Mouse (Mus musculus): ENCODE data around the gene Zranb1. TPM values are rescaled to one million over a fixed set of nuclear protein-coding genes. Genes with fewer than 3 reads are reported as not detected.

Zranb1 gene
- polyA plus RNA-seq, 1 experiment from 2014 or later = 17.3 TPM

DNA sequence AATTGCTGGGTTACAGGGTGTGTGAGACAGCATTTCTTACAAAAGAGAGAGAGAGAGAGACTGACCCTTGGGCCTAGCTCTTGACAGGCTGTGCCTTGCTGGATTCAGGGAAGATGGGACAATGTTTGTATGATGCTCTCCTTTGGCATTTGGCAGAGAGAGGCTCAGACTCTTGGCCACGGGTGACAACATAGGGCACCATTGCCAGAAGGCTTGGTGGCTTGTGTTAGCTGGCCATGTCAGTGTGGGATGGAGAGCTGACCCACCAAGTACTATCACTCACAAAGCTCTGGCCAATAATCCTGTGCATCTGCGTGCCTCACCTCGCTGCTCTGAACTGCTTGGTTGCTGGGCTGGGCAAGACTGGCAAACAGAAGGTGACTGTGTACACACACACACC lies 79.5 kb downstream of the Zranb1 start:
- ATAC-seq (ENCODE audit: insufficient number of reproducible peaks, insufficient read depth, low FRiP score, low read depth) = no peak
- H3K36me3 ChIP-seq (ENCODE audit: control insufficient read depth, insufficient read depth, low read length) = peaks cover 14% of the 10 kb centered on the region; the same call in 1 of the 2 replicates
- H3K9ac ChIP-seq (replicated peaks; ENCODE audit: low read depth, low read length) = no peak overlapping the region
- H3K4me3 ChIP-seq (ENCODE audit: low read depth, low read length) = no peak overlapping the region
- H3K9me3 ChIP-seq (ENCODE audit: control insufficient read depth, low read depth, low read length) = no peaks in the 10 kb centered on the region
- no peak overlapping the region for H3K4me2 ChIP-seq (replicated peaks; ENCODE audit: low read depth, low read length)
- no peaks in the 10 kb centered on the region for H3K27me3 ChIP-seq (ENCODE audit: control insufficient read depth, insufficient read depth, low read length)
- 86% methylated on average over 3 of the region's 3 CpGs for WGBS
- 0 out of 2 replicates have a peak overlapping the region, but pooled peaks have one; percentile 7 for H3K27ac ChIP-seq (ENCODE audit: low read length)
- peaks cover 59% of the 10 kb centered on the region for H3K4me1 ChIP-seq (ENCODE audit: control insufficient read depth, insufficient read depth, low read length)

DNA sequence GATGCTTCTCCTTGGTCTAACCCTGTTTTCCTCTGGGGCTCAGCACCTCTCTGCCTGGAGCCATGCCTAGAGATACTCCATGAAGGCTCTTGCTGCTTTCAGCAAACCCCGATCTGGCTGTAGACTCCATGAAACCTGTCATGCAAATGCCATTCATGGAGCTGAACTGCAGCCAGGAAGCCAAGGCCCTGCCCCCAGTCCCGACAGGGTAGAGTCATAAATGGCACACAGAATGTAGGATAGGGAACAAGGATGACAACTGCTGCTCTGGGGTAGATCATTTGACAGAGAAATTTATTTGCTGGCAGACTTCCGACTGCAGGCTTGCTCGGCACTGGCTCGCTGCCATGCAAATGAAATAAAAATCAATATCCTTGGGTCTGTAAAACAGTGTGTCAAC lies 80.2 kb downstream of the Zranb1 start:
- H3K9ac ChIP-seq (replicated peaks; ENCODE audit: low read depth, low read length) = no peak overlapping the region
- WGBS = 12% methylated on average over 5 of the region's 5 CpGs
- H3K4me2 ChIP-seq (replicated peaks; ENCODE audit: low read depth, low read length) = no peak overlapping the region
- no peaks in the 10 kb centered on the region for H3K27me3 ChIP-seq (ENCODE audit: control insufficient read depth, insufficient read depth, low read length)
- no peak overlapping the region for H3K4me3 ChIP-seq (ENCODE audit: low read depth, low read length)
- H3K9me3 ChIP-seq (ENCODE audit: control insufficient read depth, low read depth, low read length) = no peaks in the 10 kb centered on the region
- H3K27ac ChIP-seq (ENCODE audit: low read length) = 0 out of 2 replicates have a peak overlapping the region, but pooled peaks have one; percentile 7
- H3K36me3 ChIP-seq (ENCODE audit: control insufficient read depth, insufficient read depth, low read length) = peaks cover 14% of the 10 kb centered on the region; the same call in 1 of the 2 replicates
- H3K4me1 ChIP-seq (ENCODE audit: control insufficient read depth, insufficient read depth, low read length) = peaks cover 61% of the 10 kb centered on the region
- ATAC-seq (ENCODE audit: insufficient number of reproducible peaks, insufficient read depth, low FRiP score, low read depth) = no peak

DNA sequence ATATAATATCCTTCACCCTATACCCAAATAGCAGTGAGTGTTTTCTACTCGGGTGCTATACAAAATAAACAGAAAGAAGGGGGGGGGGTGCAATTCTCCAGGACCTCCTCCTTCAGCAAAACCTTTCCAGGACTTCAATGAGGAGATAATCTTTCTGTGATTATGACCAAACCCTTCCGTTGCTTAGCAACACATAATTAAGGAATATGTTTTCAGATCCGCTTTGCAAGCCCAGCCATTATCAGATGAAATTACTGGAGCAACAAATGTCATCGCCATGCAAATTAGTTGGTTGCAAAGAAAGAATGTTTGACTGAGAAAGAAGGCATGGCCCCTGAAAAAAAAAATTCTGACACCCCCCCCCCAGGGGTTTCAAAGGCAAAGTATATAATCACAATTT lies 80.7 kb downstream of the Zranb1 start:
- Histone ChIP-seq H3K4me1 (ENCODE audit: control insufficient read depth, insufficient read depth, low read length) (peaks cover 58% of the 10 kb centered on the region), H3K36me3 (ENCODE audit: control insufficient read depth, insufficient read depth, low read length) (peaks cover 14% of the 10 kb centered on the region; the same call in 1 of the 2 replicates), H3K4me3 (ENCODE audit: low read depth, low read length) (no peak overlapping the region), H3K9ac (replicated peaks; ENCODE audit: low read depth, low read length) (no peak overlapping the region), H3K27ac (ENCODE audit: low read length) (no peak overlapping the region), H3K27me3 (ENCODE audit: control insufficient read depth, insufficient read depth, low read length) (no peaks in the 10 kb centered on the region), H3K9me3 (ENCODE audit: control insufficient read depth, low read depth, low read length) (no peaks in the 10 kb centered on the region), H3K4me2 (replicated peaks; ENCODE audit: low read depth, low read length) (no peak overlapping the region)
- WGBS = 41% methylated on average over 4 of the region's 4 CpGs
- no peak for ATAC-seq (ENCODE audit: insufficient number of reproducible peaks, insufficient read depth, low FRiP score, low read depth)

DNA sequence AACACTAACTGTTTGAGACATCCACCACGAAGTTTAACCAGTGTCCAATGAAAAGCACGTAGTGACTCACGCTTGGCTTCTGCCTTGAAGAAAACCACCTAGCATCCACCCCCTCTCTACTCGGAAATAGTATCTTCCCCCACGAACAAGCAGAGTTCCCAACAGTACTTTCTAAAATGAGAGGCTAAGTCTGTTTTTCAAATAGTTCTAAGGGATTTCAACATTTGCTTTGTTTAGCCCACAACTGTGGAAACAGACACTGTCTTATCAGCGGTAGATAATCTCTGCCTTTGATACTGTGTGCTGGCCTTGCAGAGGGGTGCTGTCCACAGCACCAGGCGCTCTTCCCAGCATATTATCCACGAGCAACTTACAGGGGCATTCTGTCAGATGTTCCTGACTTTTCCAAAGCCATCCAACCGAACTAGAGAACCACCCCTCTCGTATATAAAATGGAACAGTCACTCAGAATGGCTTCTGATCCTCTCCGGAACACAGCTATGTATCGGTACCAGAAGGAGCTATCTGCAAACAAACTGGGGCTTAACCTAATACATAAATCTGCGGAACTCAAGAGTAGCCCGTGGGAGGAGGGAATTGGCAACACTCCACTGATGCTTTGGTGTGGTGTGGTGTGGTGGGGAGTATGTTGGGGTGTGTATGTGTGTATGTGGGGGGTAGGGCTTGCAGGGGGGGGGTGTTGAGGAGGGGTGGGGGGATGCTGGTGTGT lies 81.9 kb downstream of the Zranb1 start:
- no peaks in the 10 kb centered on the region for H3K9me3 ChIP-seq (ENCODE audit: control insufficient read depth, low read depth, low read length)
- no peak overlapping the region for H3K9ac ChIP-seq (replicated peaks; ENCODE audit: low read depth, low read length)
- peaks cover 14% of the 10 kb centered on the region; the same call in 1 of the 2 replicates for H3K36me3 ChIP-seq (ENCODE audit: control insufficient read depth, insufficient read depth, low read length)
- ATAC-seq (ENCODE audit: insufficient number of reproducible peaks, insufficient read depth, low FRiP score, low read depth) = no peak
- H3K4me1 ChIP-seq (ENCODE audit: control insufficient read depth, insufficient read depth, low read length) = peaks cover 48% of the 10 kb centered on the region
- 39% methylated on average over 14 of the region's 14 CpGs for WGBS
- H3K27me3 ChIP-seq (ENCODE audit: control insufficient read depth, insufficient read depth, low read length) = no peaks in the 10 kb centered on the region
- no peak overlapping the region for H3K4me2 ChIP-seq (replicated peaks; ENCODE audit: low read depth, low read length)
- H3K4me3 ChIP-seq (ENCODE audit: low read depth, low read length) = no peak overlapping the region
- H3K27ac ChIP-seq (ENCODE audit: low read length) = peak overlapping the region; percentile 66

DNA sequence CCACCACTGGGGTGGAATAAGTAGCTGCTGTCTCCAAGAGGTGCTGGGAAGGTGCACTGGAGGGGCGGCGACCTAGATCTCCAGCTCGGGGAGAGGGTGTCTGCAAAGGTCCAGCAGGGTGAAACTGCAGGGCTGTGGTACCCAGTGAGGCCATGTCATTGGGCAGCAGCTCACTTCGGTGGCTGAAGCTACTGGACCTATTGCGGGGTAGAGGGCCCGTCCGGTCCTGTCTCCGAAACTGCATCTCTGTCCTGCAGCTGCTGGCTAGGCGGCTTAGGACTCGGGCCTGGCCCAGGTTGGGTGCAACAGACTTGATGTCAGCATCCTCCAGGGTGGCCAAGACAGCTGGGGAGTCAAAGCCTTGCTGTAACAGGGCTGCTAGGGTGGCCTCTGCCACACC lies 83.0 kb downstream of the Zranb1 start:
- H3K9me3 ChIP-seq (ENCODE audit: control insufficient read depth, low read depth, low read length) = no peaks in the 10 kb centered on the region
- H3K27ac ChIP-seq (ENCODE audit: low read length) = no peak overlapping the region
- peaks cover 14% of the 10 kb centered on the region; the same call in 1 of the 2 replicates for H3K36me3 ChIP-seq (ENCODE audit: control insufficient read depth, insufficient read depth, low read length)
- peaks cover 46% of the 10 kb centered on the region for H3K4me1 ChIP-seq (ENCODE audit: control insufficient read depth, insufficient read depth, low read length)
- 95% methylated on average over 10 of the region's 10 CpGs for WGBS
- H3K9ac ChIP-seq (replicated peaks; ENCODE audit: low read depth, low read length) = no peak overlapping the region
- no peaks in the 10 kb centered on the region for H3K27me3 ChIP-seq (ENCODE audit: control insufficient read depth, insufficient read depth, low read length)
- H3K4me2 ChIP-seq (replicated peaks; ENCODE audit: low read depth, low read length) = no peak overlapping the region
- no peak overlapping the region for H3K4me3 ChIP-seq (ENCODE audit: low read depth, low read length)
- ATAC-seq (ENCODE audit: insufficient number of reproducible peaks, insufficient read depth, low FRiP score, low read depth) = no peak

DNA sequence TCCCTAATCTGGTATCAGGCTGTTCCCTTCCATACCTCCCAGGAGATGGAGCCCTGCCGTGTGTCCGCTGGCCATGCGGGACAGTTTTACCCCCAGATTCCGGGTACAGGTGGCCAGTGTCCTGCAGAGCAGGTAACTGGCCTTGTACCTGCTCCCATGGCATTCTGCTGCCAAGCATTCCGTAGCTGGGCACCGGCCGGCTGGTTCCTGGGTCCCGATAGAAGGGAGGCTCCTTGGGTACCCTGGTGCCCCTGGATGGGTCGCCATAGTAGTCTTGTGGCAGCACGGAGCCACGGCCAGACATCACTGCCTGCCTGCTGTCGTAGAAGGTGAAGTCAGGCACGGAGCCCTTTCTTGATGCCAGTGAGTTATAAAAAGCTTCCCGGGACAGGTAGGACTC lies 83.7 kb downstream of the Zranb1 start:
- H3K36me3 ChIP-seq (ENCODE audit: control insufficient read depth, insufficient read depth, low read length) = peaks cover 8% of the 10 kb centered on the region; the same call in 1 of the 2 replicates
- WGBS = 94% methylated on average over 14 of the region's 14 CpGs
- no peaks in the 10 kb centered on the region for H3K27me3 ChIP-seq (ENCODE audit: control insufficient read depth, insufficient read depth, low read length)
- H3K9ac ChIP-seq (replicated peaks; ENCODE audit: low read depth, low read length) = no peak overlapping the region
- ATAC-seq (ENCODE audit: insufficient number of reproducible peaks, insufficient read depth, low FRiP score, low read depth) = no peak
- no peaks in the 10 kb centered on the region for H3K9me3 ChIP-seq (ENCODE audit: control insufficient read depth, low read depth, low read length)
- H3K4me3 ChIP-seq (ENCODE audit: low read depth, low read length) = no peak overlapping the region
- H3K27ac ChIP-seq (ENCODE audit: low read length) = peak overlapping the region; percentile 82
- H3K4me1 ChIP-seq (ENCODE audit: control insufficient read depth, insufficient read depth, low read length) = peaks cover 47% of the 10 kb centered on the region
- no peak overlapping the region for H3K4me2 ChIP-seq (replicated peaks; ENCODE audit: low read depth, low read length)

DNA sequence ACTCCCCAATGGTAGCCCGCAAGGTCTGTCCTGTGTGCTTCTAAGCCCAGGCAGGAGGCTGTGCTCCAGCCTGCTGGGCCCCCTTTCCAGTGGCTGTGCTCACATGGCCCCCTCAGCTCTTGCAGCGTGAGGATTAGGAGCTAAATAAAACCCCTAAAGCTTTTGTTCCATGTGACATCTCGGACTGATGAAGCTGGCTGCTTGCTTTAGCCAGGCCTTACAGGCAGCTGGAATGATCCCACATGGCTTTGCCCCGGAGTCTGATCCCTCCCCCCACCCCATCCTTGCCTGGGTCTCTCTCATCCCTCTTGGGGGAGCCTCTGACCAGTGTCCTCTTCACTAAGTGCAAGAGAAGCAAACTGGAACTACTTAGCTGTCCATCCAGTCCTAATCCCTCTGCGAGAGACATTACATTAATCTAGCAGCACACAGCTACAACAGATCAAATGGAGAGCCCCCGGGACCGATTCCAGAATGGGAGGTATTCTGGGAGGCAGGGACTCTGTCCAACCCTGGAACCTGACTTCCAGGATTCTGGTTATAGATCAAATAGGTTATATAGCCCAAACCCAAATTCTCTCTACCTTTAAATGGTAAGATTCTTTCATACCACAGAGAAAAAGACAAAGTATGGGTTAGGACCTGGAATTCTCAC lies 84.6 kb downstream of the Zranb1 start:
- Histone ChIP-seq H3K4me1 (ENCODE audit: control insufficient read depth, insufficient read depth, low read length) (peaks cover 56% of the 10 kb centered on the region), H3K27ac (ENCODE audit: low read length) (peak overlapping the region; percentile 82), H3K36me3 (ENCODE audit: control insufficient read depth, insufficient read depth, low read length) (peaks cover 3% of the 10 kb centered on the region; the same call in 1 of the 2 replicates), H3K9me3 (ENCODE audit: control insufficient read depth, low read depth, low read length) (no peaks in the 10 kb centered on the region), H3K4me2 (replicated peaks; ENCODE audit: low read depth, low read length) (0 out of 2 replicates have a peak overlapping the region, but pooled peaks have one; percentile 7), H3K4me3 (ENCODE audit: low read depth, low read length) (no peak overlapping the region), H3K27me3 (ENCODE audit: control insufficient read depth, insufficient read depth, low read length) (no peaks in the 10 kb centered on the region), H3K9ac (replicated peaks; ENCODE audit: low read depth, low read length) (no peak overlapping the region)
- WGBS = 17% methylated on average over 7 of the region's 7 CpGs
- peak; percentile 54; the same call in 1 of the 2 replicates for ATAC-seq (ENCODE audit: insufficient number of reproducible peaks, insufficient read depth, low FRiP score, low read depth)

DNA sequence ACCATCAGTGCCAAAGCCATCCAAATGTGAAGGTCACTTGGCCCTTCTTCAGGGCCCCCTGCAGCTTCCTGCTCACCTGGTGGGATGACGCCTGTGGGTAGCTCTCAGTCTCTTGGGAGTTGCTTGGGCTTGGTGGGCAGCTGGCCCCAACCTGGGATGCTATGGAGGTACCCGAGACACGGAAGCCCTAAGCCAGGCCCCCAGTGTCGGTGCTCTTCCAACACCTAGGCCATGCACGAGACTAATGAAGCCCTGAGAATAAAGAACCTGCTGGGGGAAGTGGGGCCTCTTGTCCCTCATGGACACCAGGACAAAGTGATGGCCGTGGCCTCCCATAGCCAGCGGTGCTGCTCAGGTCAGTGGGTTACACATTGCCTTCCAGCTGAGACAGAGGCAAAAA lies 88.0 kb downstream of the Zranb1 start:
- Histone ChIP-seq H3K4me3 (ENCODE audit: low read depth, low read length) (no peak overlapping the region), H3K9me3 (ENCODE audit: control insufficient read depth, low read depth, low read length) (no peaks in the 10 kb centered on the region), H3K4me1 (ENCODE audit: control insufficient read depth, insufficient read depth, low read length) (peaks cover 29% of the 10 kb centered on the region), H3K27me3 (ENCODE audit: control insufficient read depth, insufficient read depth, low read length) (no peaks in the 10 kb centered on the region), H3K27ac (ENCODE audit: low read length) (no peak overlapping the region), H3K4me2 (replicated peaks; ENCODE audit: low read depth, low read length) (no peak overlapping the region), H3K36me3 (ENCODE audit: control insufficient read depth, insufficient read depth, low read length) (no peaks in the 10 kb centered on the region; the same call in 1 of the 2 replicates), H3K9ac (replicated peaks; ENCODE audit: low read depth, low read length) (no peak overlapping the region)
- WGBS = 80% methylated on average over 7 of the region's 7 CpGs
- ATAC-seq (ENCODE audit: insufficient number of reproducible peaks, insufficient read depth, low FRiP score, low read depth) = no peak
